Mouse (Mus musculus): Measurements from ENCODE around the gene Ccdc47. TPM values are rescaled to one million over a fixed set of nuclear protein-coding genes. Genes with fewer than 3 reads are reported as not detected.

Ccdc47 gene
- polyA plus RNA-seq, 1 experiment from 2014 or later = 73.3 TPM

DNA sequence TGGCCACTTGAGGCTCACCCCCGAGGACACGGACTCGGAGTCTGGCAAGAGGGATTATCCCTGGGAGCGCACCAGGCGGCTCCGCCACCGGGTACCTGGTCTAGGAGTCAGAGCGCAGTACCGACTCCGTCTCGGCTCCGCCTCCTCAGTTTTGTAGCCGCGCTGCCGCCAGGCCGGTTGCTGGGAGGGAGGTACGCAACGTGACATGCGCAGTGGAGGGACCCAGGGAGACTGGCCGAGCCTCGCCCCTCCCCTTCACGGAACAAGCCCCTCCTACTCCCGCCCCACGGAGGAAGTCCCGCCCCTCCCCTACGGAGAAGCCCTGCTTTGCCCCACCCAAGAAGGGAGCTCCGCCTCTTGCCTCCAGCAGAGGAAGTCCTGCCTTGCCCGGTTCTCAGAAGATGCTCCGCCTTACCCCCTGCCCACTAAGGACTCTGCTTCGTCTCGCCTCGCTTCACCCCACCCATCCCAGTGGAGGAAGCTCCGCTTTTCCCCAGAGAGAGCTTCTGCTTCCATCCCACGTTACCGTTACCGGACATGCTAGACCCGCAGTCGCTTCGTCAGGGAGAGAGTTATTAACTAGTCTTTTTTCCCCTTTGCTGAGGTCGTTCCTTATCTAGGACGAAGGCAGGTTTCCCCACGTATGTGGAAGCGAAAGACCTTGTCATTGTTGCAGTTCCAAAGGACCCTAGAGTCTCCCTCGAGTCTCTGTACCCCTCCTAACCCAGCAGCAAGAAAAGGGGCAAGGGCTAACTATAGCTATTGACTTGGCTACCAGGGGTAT is 22.6 kb downstream of the Ccdc47 start:
- Histone ChIP-seq H3K9ac (ENCODE audit: low read depth, low read length) (peak overlapping the region; percentile 74), H3K9me3 (ENCODE audit: control insufficient read depth, low read length) (no peaks in the 10 kb centered on the region), H3K4me3 (ENCODE audit: low read depth, low read length) (peak overlapping the region; percentile 74), H3K27me3 (replicated peaks; ENCODE audit: control insufficient read depth, insufficient read depth, low read length) (no peaks in the 10 kb centered on the region), H3K4me2 (peak overlapping the region; percentile 86), H3K36me3 (ENCODE audit: control insufficient read depth, insufficient read depth, low read length) (peaks cover 13% of the 10 kb centered on the region; the same call in 1 of the 2 replicates), H3K4me1 (replicated peaks; ENCODE audit: control insufficient read depth, insufficient read depth, low read length) (peaks cover 15% of the 10 kb centered on the region), H3K27ac (ENCODE audit: low read depth, low read length) (peak overlapping the region; percentile 85)
- ATAC-seq (replicated peaks; ENCODE audit: low FRiP score) = peak; percentile 96
- DNase-seq (ENCODE audit: low spot score) = peak; percentile 96
- under 1% methylated on average over 43 of the region's 44 CpGs for WGBS

DNA sequence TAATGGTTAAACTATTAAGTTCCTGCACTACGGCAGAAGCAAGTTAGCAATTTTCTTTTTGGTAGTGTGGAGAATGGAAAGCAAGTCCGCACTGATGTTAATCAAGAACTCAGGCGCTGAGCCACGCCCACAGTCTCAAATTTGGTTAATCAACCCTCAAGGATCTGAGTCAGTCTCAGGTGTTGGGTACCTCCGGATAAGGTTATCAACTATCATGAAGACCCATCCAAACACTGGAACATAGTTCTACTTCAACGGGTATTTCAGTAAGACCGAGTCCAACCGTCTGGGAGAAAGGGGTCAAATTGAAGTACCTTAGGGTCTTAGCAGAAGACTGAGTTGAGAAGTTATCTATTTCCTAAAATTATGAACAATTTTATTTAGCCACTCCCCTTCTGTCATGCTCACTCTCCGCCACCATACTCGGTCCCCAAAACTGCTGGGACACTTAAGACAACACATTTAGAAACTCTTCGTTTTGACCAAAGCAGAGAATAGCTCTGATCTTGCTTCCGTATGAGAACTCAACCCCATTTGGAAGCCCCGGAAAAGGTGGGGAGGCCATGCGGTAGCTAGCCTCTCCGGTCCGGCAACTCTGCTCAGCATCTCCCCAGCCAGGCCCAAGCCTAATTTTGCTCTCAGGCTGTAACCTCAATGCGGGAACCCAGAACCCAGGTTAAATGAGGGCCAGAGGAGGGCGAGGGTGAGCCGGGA is 23.3 kb downstream of the Ccdc47 start:
- DNase-seq (ENCODE audit: low spot score) (no peak), ATAC-seq (replicated peaks; ENCODE audit: low FRiP score) (peak; percentile 52)
- Histone ChIP-seq H3K27ac (ENCODE audit: low read depth, low read length) (peak overlapping the region; percentile 85; the same call in 1 of the 2 replicates), H3K9me3 (ENCODE audit: control insufficient read depth, low read length) (no peaks in the 10 kb centered on the region), H3K4me2 (peak overlapping the region; percentile 86), H3K9ac (ENCODE audit: low read depth, low read length) (peak overlapping the region; percentile 68), H3K4me1 (replicated peaks; ENCODE audit: control insufficient read depth, insufficient read depth, low read length) (peaks cover 11% of the 10 kb centered on the region), H3K4me3 (ENCODE audit: low read depth, low read length) (peak overlapping the region; percentile 74), H3K36me3 (ENCODE audit: control insufficient read depth, insufficient read depth, low read length) (peaks cover 6% of the 10 kb centered on the region; the same call in 1 of the 2 replicates), H3K27me3 (replicated peaks; ENCODE audit: control insufficient read depth, insufficient read depth, low read length) (no peaks in the 10 kb centered on the region)
- WGBS = 6% methylated on average over 19 of the region's 19 CpGs

DNA sequence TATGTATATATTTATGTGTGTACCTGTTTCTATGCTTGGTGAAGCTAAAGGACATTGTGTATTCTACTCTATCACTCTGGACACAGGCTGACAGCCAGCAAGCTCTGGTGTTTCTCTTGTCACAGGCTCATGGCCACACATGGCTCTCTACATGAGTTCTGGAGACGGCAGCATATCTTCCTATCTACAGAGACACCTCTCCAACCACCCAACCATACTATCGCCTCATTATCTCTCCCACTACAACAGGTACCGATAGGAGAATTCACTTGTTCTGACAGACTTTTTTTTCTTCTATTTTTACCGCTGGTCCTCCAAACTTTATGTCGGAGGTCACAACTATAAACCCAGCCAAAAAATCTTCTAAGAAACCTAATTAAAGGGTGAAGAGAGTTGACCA is 23.9 kb downstream of the Ccdc47 start:
- H3K27me3 ChIP-seq (replicated peaks; ENCODE audit: control insufficient read depth, insufficient read depth, low read length) = no peaks in the 10 kb centered on the region
- H3K9me3 ChIP-seq (ENCODE audit: control insufficient read depth, low read length) = no peaks in the 10 kb centered on the region
- H3K9ac ChIP-seq (ENCODE audit: low read depth, low read length) = 0 out of 2 replicates have a peak overlapping the region, but pooled peaks have one; percentile 68
- peaks cover 11% of the 10 kb centered on the region for H3K4me1 ChIP-seq (replicated peaks; ENCODE audit: control insufficient read depth, insufficient read depth, low read length)
- H3K4me3 ChIP-seq (ENCODE audit: low read depth, low read length) = peak overlapping the region; percentile 74
- DNase-seq (ENCODE audit: low spot score) = no peak
- WGBS = 55% methylated on average over 5 of the region's 5 CpGs
- peaks cover 3% of the 10 kb centered on the region; the same call in 1 of the 2 replicates for H3K36me3 ChIP-seq (ENCODE audit: control insufficient read depth, insufficient read depth, low read length)
- H3K4me2 ChIP-seq = peak overlapping the region; percentile 86
- peak overlapping the region; percentile 85; the same call in 1 of the 2 replicates for H3K27ac ChIP-seq (ENCODE audit: low read depth, low read length)
- ATAC-seq (replicated peaks; ENCODE audit: low FRiP score) = no peak

DNA sequence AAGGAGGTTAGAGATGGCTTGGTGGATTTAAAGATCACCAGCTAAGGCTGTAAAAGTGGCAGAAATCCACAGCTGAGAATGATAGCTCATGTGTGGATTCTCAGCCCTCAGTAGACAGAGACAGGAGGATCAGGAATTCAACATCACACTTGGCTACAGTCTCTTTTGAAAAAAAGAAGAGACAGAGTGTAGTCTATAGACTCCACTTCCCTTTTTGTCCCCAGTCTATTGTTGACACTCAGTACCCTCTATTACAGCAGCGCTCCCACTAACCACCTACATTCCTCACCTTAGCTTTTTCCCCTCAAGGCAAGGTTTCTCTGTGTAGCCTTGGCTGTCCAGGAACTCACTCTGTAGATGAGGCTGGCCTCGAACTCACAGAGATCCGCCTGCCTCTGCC is 24.4 kb downstream of the Ccdc47 start:
- Histone ChIP-seq H3K27ac (ENCODE audit: low read depth, low read length) (no peak overlapping the region), H3K4me3 (ENCODE audit: low read depth, low read length) (no peak overlapping the region), H3K4me1 (replicated peaks; ENCODE audit: control insufficient read depth, insufficient read depth, low read length) (peaks cover 11% of the 10 kb centered on the region), H3K4me2 (peak overlapping the region; percentile 86), H3K27me3 (replicated peaks; ENCODE audit: control insufficient read depth, insufficient read depth, low read length) (no peaks in the 10 kb centered on the region), H3K9ac (ENCODE audit: low read depth, low read length) (no peak overlapping the region), H3K9me3 (ENCODE audit: control insufficient read depth, low read length) (no peaks in the 10 kb centered on the region), H3K36me3 (ENCODE audit: control insufficient read depth, insufficient read depth, low read length) (peaks cover 3% of the 10 kb centered on the region; the same call in 1 of the 2 replicates)
- ATAC-seq (replicated peaks; ENCODE audit: low FRiP score) = no peak
- WGBS = 82% methylated on average over 3 of the region's 3 CpGs
- DNase-seq (ENCODE audit: low spot score) = no peak

DNA sequence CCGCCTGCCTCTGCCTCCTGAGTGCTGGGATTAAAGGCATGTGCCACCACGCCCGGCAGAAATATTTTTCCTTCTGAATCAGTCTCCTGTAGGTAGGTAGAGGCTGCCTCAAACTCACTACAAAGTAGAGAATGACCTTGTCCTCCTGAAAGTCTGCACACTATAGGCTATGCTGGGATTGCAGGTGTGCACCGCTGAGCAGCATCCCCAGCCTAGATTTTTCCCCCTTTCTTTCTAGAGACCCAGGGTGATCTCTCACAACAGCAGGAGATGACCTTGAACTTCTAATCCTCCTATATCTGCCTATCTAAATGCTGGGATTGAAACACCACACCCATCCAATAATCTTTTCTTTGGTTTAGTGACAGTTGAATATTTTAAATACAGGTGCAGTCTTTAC is 28.8 kb downstream of the Ccdc47 start:
- no peaks in the 10 kb centered on the region for H3K36me3 ChIP-seq (ENCODE audit: control insufficient read depth, insufficient read depth, low read length)
- H3K9me3 ChIP-seq (ENCODE audit: control insufficient read depth, low read length) = no peaks in the 10 kb centered on the region
- no peak overlapping the region for H3K9ac ChIP-seq (ENCODE audit: low read depth, low read length)
- 90% methylated on average over 4 of the region's 4 CpGs for WGBS
- no peak overlapping the region for H3K4me3 ChIP-seq (ENCODE audit: low read depth, low read length)
- ATAC-seq (replicated peaks; ENCODE audit: low FRiP score) (no peak), DNase-seq (ENCODE audit: low spot score) (no peak)
- H3K4me2 ChIP-seq = no peak overlapping the region
- H3K27ac ChIP-seq (ENCODE audit: low read depth, low read length) = no peak overlapping the region
- no peaks in the 10 kb centered on the region for H3K27me3 ChIP-seq (replicated peaks; ENCODE audit: control insufficient read depth, insufficient read depth, low read length)
- H3K4me1 ChIP-seq (replicated peaks; ENCODE audit: control insufficient read depth, insufficient read depth, low read length) = peaks cover 7% of the 10 kb centered on the region

DNA sequence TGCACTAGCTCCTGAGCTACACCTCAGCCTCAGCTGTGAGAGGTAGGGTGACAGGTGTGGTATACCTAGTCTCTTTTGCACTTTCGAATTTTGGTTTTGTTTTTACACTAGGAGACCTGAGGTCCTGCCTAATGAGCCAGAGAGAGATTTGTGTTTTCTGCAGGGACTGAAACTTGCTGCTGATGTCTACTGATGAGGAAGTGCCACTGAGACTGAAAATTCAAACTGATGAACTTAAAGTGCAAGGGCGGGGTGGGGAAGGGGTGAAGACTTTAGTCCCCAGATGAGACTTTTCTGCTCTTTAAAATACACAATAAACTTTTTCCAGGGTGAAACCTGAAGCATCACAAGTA is 35.7 kb downstream of the Ccdc47 start:
- ATAC-seq (replicated peaks; ENCODE audit: low FRiP score) (no peak), DNase-seq (ENCODE audit: low spot score) (no peak)
- H3K9ac ChIP-seq (ENCODE audit: low read depth, low read length) = no peak overlapping the region
- 92% methylated on average over 2 of the region's 2 CpGs for WGBS
- H3K4me1 ChIP-seq (replicated peaks; ENCODE audit: control insufficient read depth, insufficient read depth, low read length) = peaks cover 20% of the 10 kb centered on the region
- H3K4me3 ChIP-seq (ENCODE audit: low read depth, low read length) = no peak overlapping the region
- H3K9me3 ChIP-seq (ENCODE audit: control insufficient read depth, low read length) = no peaks in the 10 kb centered on the region
- no peaks in the 10 kb centered on the region for H3K27me3 ChIP-seq (replicated peaks; ENCODE audit: control insufficient read depth, insufficient read depth, low read length)
- no peak overlapping the region for H3K4me2 ChIP-seq
- no peaks in the 10 kb centered on the region for H3K36me3 ChIP-seq (ENCODE audit: control insufficient read depth, insufficient read depth, low read length)
- H3K27ac ChIP-seq (ENCODE audit: low read depth, low read length) = no peak overlapping the region

DNA sequence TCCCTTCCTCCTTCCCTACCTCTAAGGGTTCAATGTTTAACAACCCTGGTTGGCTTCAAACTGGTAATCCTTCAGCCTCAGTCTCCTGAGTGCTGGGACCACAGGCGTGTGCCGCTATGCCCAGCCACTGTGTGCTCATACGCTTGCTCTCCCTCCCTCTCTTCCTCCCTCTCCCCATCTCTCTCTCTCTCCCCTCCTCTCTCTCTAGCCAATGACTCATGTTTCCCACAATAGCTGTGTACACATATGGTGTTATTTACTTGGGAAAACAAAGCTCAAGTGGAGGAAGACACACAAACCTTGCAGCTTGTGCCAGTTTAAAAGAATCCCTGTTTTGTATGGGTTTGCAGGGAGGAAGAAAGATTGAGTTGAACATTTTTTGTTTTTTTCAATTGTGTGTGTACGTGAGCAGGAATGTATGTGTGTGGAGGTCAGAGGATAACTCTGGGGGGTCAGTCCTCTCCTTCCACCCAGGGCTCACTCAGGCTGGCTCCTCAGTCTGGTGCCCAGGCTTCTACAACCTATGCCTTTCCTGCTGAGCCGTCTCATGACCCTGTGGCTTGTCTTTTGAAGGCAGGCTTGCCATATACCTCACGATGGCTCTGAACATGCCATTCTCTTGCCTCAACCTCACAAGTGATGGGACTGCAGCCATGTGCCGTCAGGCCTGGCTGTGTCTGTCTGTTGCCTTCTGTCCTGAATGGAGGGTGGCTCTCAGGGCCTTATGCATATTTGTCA is 36.3 kb downstream of the Ccdc47 start:
- no peak for ATAC-seq (replicated peaks; ENCODE audit: low FRiP score)
- H3K4me1 ChIP-seq (replicated peaks; ENCODE audit: control insufficient read depth, insufficient read depth, low read length) = peaks cover 20% of the 10 kb centered on the region
- WGBS = 71% methylated on average over 7 of the region's 7 CpGs
- H3K4me3 ChIP-seq (ENCODE audit: low read depth, low read length) = no peak overlapping the region
- no peak overlapping the region for H3K4me2 ChIP-seq
- DNase-seq (ENCODE audit: low spot score) = no peak
- H3K9me3 ChIP-seq (ENCODE audit: control insufficient read depth, low read length) = no peaks in the 10 kb centered on the region
- no peaks in the 10 kb centered on the region for H3K36me3 ChIP-seq (ENCODE audit: control insufficient read depth, insufficient read depth, low read length)
- no peak overlapping the region for H3K9ac ChIP-seq (ENCODE audit: low read depth, low read length)
- no peaks in the 10 kb centered on the region for H3K27me3 ChIP-seq (replicated peaks; ENCODE audit: control insufficient read depth, insufficient read depth, low read length)
- H3K27ac ChIP-seq (ENCODE audit: low read depth, low read length) = no peak overlapping the region

DNA sequence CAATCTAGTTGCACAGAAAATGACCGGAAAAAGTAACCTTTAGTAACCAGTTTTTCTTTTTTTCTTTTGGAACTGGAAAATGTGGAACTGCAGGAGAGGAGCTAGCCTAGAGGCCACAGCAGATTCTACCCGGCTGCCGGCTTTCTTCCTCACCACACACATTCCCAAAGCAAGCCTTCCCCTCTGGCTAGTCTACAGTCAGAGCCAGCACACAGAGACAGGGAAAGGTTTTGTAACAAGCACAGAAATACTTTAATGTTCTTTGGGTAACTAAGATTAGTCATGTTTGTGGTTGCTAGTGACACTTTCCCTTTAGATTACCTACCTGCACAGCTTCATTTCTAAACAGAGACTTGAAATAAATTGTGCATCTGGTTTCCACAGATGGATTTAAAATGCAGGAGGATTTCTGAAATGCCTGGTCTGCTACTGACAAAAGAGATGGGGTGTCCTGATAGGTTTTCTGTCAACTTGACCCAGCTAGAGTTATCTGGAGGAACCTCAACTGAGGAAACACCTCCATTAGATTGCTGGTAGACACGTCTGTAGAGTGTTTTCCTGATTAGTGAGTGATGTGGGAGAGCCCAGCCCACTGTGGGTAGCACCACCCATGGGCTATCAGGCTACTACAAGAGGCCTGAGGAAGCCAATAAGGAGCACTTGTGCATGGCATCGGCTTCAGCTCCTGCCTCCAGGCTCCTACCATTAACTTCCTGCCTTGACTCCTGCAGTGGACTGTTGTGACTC is 37.9 kb downstream of the Ccdc47 start:
- no peak for DNase-seq (ENCODE audit: low spot score)
- peaks cover 20% of the 10 kb centered on the region for H3K4me1 ChIP-seq (replicated peaks; ENCODE audit: control insufficient read depth, insufficient read depth, low read length)

More for the DNA sequence above, 37.9 kb downstream of the Ccdc47 start:
- Histone ChIP-seq H3K9me3 (ENCODE audit: control insufficient read depth, low read length) (no peaks in the 10 kb centered on the region), H3K27ac (ENCODE audit: low read depth, low read length) (no peak overlapping the region), H3K27me3 (replicated peaks; ENCODE audit: control insufficient read depth, insufficient read depth, low read length) (no peaks in the 10 kb centered on the region), H3K4me3 (ENCODE audit: low read depth, low read length) (no peak overlapping the region), H3K4me2 (peak overlapping the region; percentile 29), H3K36me3 (ENCODE audit: control insufficient read depth, insufficient read depth, low read length) (no peaks in the 10 kb centered on the region), H3K9ac (ENCODE audit: low read depth, low read length) (no peak overlapping the region)
- 57% methylated on average over 5 of the region's 5 CpGs for WGBS
- ATAC-seq (replicated peaks; ENCODE audit: low FRiP score) = peak; percentile 88

All from liver, embryonic 11.5 days (tissue).